Mouse (Mus musculus) heart, postnatal 0 days (tissue): ENCODE measurements around the gene Nudt3. TPM values are rescaled to one million over a fixed set of nuclear protein-coding genes. Genes with fewer than 3 reads are reported as not detected.

Experiments
- ATAC-seq: fragments of 200-750 bp; cut with Nextera tagmentation; 2 replicates; pipeline ENCODE4 v1.8.0; 2017; ENCODE audit warnings: low read depth, moderate number of reproducible peaks, moderate library complexity; ENCODE audit not compliant: insufficient read depth
- DNase-seq: peaks from one replicate; pipeline ENCODE4 v3.0.0-alpha.2; 2016; ENCODE audit warnings: low spot score
- H3K27ac ChIP-seq: fragments of 300-500 bp; sonication (generic); 2 replicates; pipeline ENCODE4 v1.5.1; 2014; ENCODE audit warnings: low read depth, mild to moderate bottlenecking
- H3K27me3 ChIP-seq: fragments of 300-500 bp; sonication (generic); 2 replicates; pipeline ENCODE4 v1.6.1; 2014; ENCODE audit warnings: low read length, mixed read lengths; ENCODE audit not compliant: control insufficient read depth, insufficient read depth
- H3K36me3 ChIP-seq: fragments of 300-500 bp; sonication (generic); replicated peaks from 2 replicates; pipeline ENCODE4 v1.6.1; 2014; ENCODE audit warnings: low read length, mixed read lengths; ENCODE audit not compliant: control insufficient read depth, insufficient read depth
- H3K4me1 ChIP-seq: fragments of 300-500 bp; sonication (generic); 2 replicates; pipeline ENCODE4 v1.6.1; 2014; ENCODE audit warnings: antibody characterized with exemption; ENCODE audit not compliant: control insufficient read depth, insufficient read depth
- H3K4me2 ChIP-seq: fragments of 300-500 bp; sonication (generic); 2 replicates; pipeline ENCODE4 v1.6.1; 2014; ENCODE audit warnings: low read depth, mild to moderate bottlenecking, low read length, moderate library complexity
- H3K4me3 ChIP-seq: fragments of 300-500 bp; sonication (generic); 2 replicates; pipeline ENCODE4 v1.5.1; 2014; ENCODE audit warnings: low read depth, low read length
- H3K9ac ChIP-seq: fragments of 300-500 bp; sonication (generic); replicated peaks from 2 replicates; pipeline ENCODE4 v1.6.1; 2014; ENCODE audit warnings: low read depth, low read length, mixed read lengths
- H3K9me3 ChIP-seq: fragments of 300-500 bp; sonication (generic); replicated peaks from 2 replicates; pipeline ENCODE4 v1.6.1; 2016; ENCODE audit warnings: low read length; ENCODE audit not compliant: control insufficient read depth
- CTCF ChIP-seq: IDR thresholded peaks from 2 replicates; pipeline ENCODE4 v1.5.1; 2016; ENCODE audit warnings: antibody characterized with exemption, control low read depth, low read depth
- EP300 ChIP-seq: IDR thresholded peaks from 2 replicates; pipeline ENCODE4 v1.6.1; 2016; ENCODE audit warnings: antibody characterized with exemption, low read depth
- WGBS: fragments of 180-500 bp; shearing (Covaris S2); extraction: QIAGEN DNeasy Blood & Tissue Kit; methylation state at CpG from one replicate; pipeline ENCODE4 v1.1.7; 2014; 5-methylcytosine and 5-hydroxymethylcytosine counted together
- polyA plus RNA-seq: library from polyadenylated mRNA; unstranded; fragments of >200 nt; fragmentation: Nextera tagmentation; extraction: Ambion mirVana; gene quantifications from 2 replicates; pipeline ENCODE4 v1.2.1, GENCODE M21; 2015
- total RNA-seq: library from RNA; depleted of rRNA; stranded (reverse); fragments of >200 nt; gene quantifications from 2 replicates; pipeline ENCODE4 v1.2.3, GENCODE M21; 2014; ENCODE audit warnings: low replicate concordance

The Nudt3 gene
- total and polyA plus RNA-seq, 2 experiments from 2014 or later, result 140 to 184 TPM

GRCm38 (mm10) chr17:27547253-27547868, 75.9 kb downstream of the Nudt3 start:
- TF ChIP-seq CTCF (no peak), EP300 (no peak)
- Histone ChIP-seq H3K4me1 (0 out of 2 replicates have a peak, but pooled peaks cover 5% of the 10 kb centered on the region), H3K9ac (no peak overlapping the region), H3K27ac (no peak overlapping the region), H3K36me3 (no peaks in the 10 kb centered on the region), H3K4me2 (no peak overlapping the region), H3K4me3 (no peak overlapping the region), H3K9me3 (no peaks in the 10 kb centered on the region), H3K27me3 (no peaks in the 10 kb centered on the region)
- ATAC-seq, result peak; percentile 71
- no peak for DNase-seq
- 51% methylated on average over 9 of the region's 9 CpGs for WGBS

- Histone ChIP-seq H3K27ac (no peak overlapping the region), H3K4me3 (no peak overlapping the region), H3K4me2 (no peak overlapping the region), H3K9me3 (no peaks in the 10 kb centered on the region), H3K36me3 (no peaks in the 10 kb centered on the region), H3K27me3 (no peaks in the 10 kb centered on the region), H3K9ac (no peak overlapping the region), H3K4me1 (0 out of 2 replicates have a peak, but pooled peaks cover 5% of the 10 kb centered on the region)
- ATAC-seq, result no peak
- TF ChIP-seq CTCF, result no peak
- no peak for TF ChIP-seq EP300
- 70% methylated on average over 7 of the region's 7 CpGs for WGBS
- no peak for DNase-seq
Measured at GRCm38 (mm10) chr17:27546574-27547085, 76.7 kb downstream of the Nudt3 start.

GRCm38 (mm10) chr17:27545991-27546390, 77.3 kb downstream of the Nudt3 start:
- H3K36me3 ChIP-seq, result no peaks in the 10 kb centered on the region

GRCm38 (mm10) chr17:27544551-27544950, 78.7 kb downstream of the Nudt3 start:
- no peak overlapping the region for H3K4me3 ChIP-seq
- TF ChIP-seq CTCF (no peak), EP300 (no peak)
- H3K4me1 ChIP-seq, result 0 out of 2 replicates have a peak, but pooled peaks cover 5% of the 10 kb centered on the region
- H3K36me3 ChIP-seq, result no peaks in the 10 kb centered on the region
- WGBS, result 72% methylated on average over 11 of the region's 11 CpGs
- no peak for ATAC-seq
- H3K4me2 ChIP-seq, result no peak overlapping the region
- H3K27me3 ChIP-seq, result no peaks in the 10 kb centered on the region
- no peak overlapping the region for H3K9ac ChIP-seq
- H3K9me3 ChIP-seq, result no peaks in the 10 kb centered on the region
- no peak overlapping the region for H3K27ac ChIP-seq
- no peak for DNase-seq

More at GRCm38 (mm10) chr17:27545991-27546390, 77.3 kb downstream of the Nudt3 start:
- no peaks in the 10 kb centered on the region for H3K9me3 ChIP-seq
- ATAC-seq (no peak), DNase-seq (no peak)
- WGBS, result 53% methylated on average over 12 of the region's 12 CpGs
- no peaks in the 10 kb centered on the region for H3K27me3 ChIP-seq
- H3K4me1 ChIP-seq, result 0 out of 2 replicates have a peak, but pooled peaks cover 5% of the 10 kb centered on the region
- H3K9ac ChIP-seq, result no peak overlapping the region
- no peak overlapping the region for H3K4me2 ChIP-seq
- TF ChIP-seq CTCF, result no peak
- no peak for TF ChIP-seq EP300
- H3K4me3 ChIP-seq, result no peak overlapping the region
- no peak overlapping the region for H3K27ac ChIP-seq

- H3K4me1 ChIP-seq, result no peaks in the 10 kb centered on the region
- no peak overlapping the region for H3K4me3 ChIP-seq
- TF ChIP-seq CTCF, result no peak
- TF ChIP-seq EP300, result no peak
- no peak overlapping the region for H3K27ac ChIP-seq
- no peaks in the 10 kb centered on the region for H3K27me3 ChIP-seq
- WGBS, result 75% methylated on average over 3 of the region's 3 CpGs
- no peaks in the 10 kb centered on the region for H3K36me3 ChIP-seq
- DNase-seq (no peak), ATAC-seq (no peak)
- no peaks in the 10 kb centered on the region for H3K9me3 ChIP-seq
- H3K9ac ChIP-seq, result no peak overlapping the region
- no peak overlapping the region for H3K4me2 ChIP-seq
Measured at GRCm38 (mm10) chr17:27541984-27542383, 81.3 kb downstream of the Nudt3 start.

- H3K9ac ChIP-seq, result no peak overlapping the region
- H3K4me3 ChIP-seq, result no peak overlapping the region
- H3K36me3 ChIP-seq, result no peaks in the 10 kb centered on the region
- H3K4me1 ChIP-seq, result no peaks in the 10 kb centered on the region
- DNase-seq (no peak), ATAC-seq (no peak)
- WGBS, result 67% methylated on average over 2 of the region's 2 CpGs
- no peaks in the 10 kb centered on the region for H3K9me3 ChIP-seq
- no peaks in the 10 kb centered on the region for H3K27me3 ChIP-seq
- no peak overlapping the region for H3K27ac ChIP-seq
- TF ChIP-seq CTCF, result no peak
- no peak for TF ChIP-seq EP300
- H3K4me2 ChIP-seq, result no peak overlapping the region
Measured at GRCm38 (mm10) chr17:27541261-27541660, 82.0 kb downstream of the Nudt3 start.
